Mouse (Mus musculus): ENCODE measurements around the gene Ctnnb1. TPM values are rescaled to one million over a fixed set of nuclear protein-coding genes. Genes with fewer than 3 reads are reported as not detected.

Gene Ctnnb1
- polyA plus RNA-seq, 1 experiment from 2014 or later, result 383 TPM

DNA sequence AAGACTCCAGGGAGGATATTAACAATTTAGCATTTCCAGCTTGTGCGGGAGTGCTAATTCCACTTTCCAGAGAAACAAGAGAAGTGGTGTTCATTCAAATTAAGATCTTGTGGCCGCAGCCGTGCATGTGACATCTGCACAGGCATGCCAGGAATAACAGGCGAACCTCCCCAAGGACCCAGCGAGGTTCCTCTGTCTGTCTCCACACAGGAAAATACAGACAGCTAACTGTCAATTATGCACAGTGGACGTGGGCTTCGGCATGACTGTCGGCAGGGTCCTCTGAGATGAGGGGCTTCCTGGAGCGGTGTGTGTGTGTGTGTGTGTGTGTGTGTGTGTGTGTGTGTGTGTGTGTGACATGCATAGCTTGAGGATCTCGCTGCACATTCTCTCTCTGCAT, 64.0 kb downstream of the Ctnnb1 start:
- no peak for TF ChIP-seq CTCF (IDR thresholded peaks at IDR 0.05)
- no peak for TF ChIP-seq EP300 (IDR thresholded peaks at IDR 0.05)
- Histone ChIP-seq H3K4me3 (ENCODE audit: low read depth, low read length) (no peak overlapping the region), H3K9ac (replicated peaks; ENCODE audit: low read depth) (no peak overlapping the region), H3K27me3 (replicated peaks; ENCODE audit: insufficient read depth, low read length) (no peaks in the 10 kb centered on the region), H3K4me1 (ENCODE audit: insufficient read depth, low read depth, low read length) (peaks cover 3% of the 10 kb centered on the region; the same call in 1 of the 2 replicates), H3K27ac (ENCODE audit: low read length) (no peak overlapping the region), H3K4me2 (replicated peaks; ENCODE audit: low read depth, low read length) (no peak overlapping the region), H3K9me3 (ENCODE audit: low read length) (no peaks in the 10 kb centered on the region), H3K36me3 (ENCODE audit: insufficient read depth, low read length) (no peaks in the 10 kb centered on the region)
- WGBS, result 76% methylated on average over 10 of the region's 10 CpGs
- ATAC-seq, result no peak
- no peak for DNase-seq (ENCODE audit: low spot score)

- Histone ChIP-seq H3K4me3 (ENCODE audit: low read depth, low read length) (no peak overlapping the region), H3K27ac (ENCODE audit: low read length) (no peak overlapping the region), H3K27me3 (replicated peaks; ENCODE audit: insufficient read depth, low read length) (no peaks in the 10 kb centered on the region), H3K4me2 (replicated peaks; ENCODE audit: low read depth, low read length) (no peak overlapping the region), H3K9ac (replicated peaks; ENCODE audit: low read depth) (no peak overlapping the region), H3K9me3 (ENCODE audit: low read length) (no peaks in the 10 kb centered on the region), H3K36me3 (ENCODE audit: insufficient read depth, low read length) (no peaks in the 10 kb centered on the region), H3K4me1 (ENCODE audit: insufficient read depth, low read depth, low read length) (no peaks in the 10 kb centered on the region)
- ATAC-seq, result no peak
- no peak for TF ChIP-seq EP300 (IDR thresholded peaks at IDR 0.05)
- DNase-seq (ENCODE audit: low spot score), result no peak
- WGBS, result 49% methylated on average over 15 of the region's 15 CpGs
These were observed 65.5 kb downstream of the Ctnnb1 start for GRCm38 (mm10) chr9:120994223-120995155.

GRCm38 (mm10) chr9:120998696-120999095, 69.7 kb downstream of the Ctnnb1 start:
- WGBS, result 66% methylated on average over 11 of the region's 11 CpGs
- Histone ChIP-seq H3K4me2 (replicated peaks; ENCODE audit: low read depth, low read length) (no peak overlapping the region), H3K27ac (ENCODE audit: low read length) (no peak overlapping the region), H3K9ac (replicated peaks; ENCODE audit: low read depth) (no peak overlapping the region), H3K4me1 (ENCODE audit: insufficient read depth, low read depth, low read length) (peaks cover 5% of the 10 kb centered on the region), H3K9me3 (ENCODE audit: low read length) (no peaks in the 10 kb centered on the region), H3K36me3 (ENCODE audit: insufficient read depth, low read length) (no peaks in the 10 kb centered on the region), H3K4me3 (ENCODE audit: low read depth, low read length) (no peak overlapping the region), H3K27me3 (replicated peaks; ENCODE audit: insufficient read depth, low read length) (no peaks in the 10 kb centered on the region)
- DNase-seq (ENCODE audit: low spot score) (no peak), ATAC-seq (no peak)
- TF ChIP-seq CTCF (IDR thresholded peaks at IDR 0.05) (no peak), EP300 (IDR thresholded peaks at IDR 0.05) (no peak)

GRCm38 (mm10) chr9:121000641-121001320, 71.8 kb downstream of the Ctnnb1 start:
- no peak overlapping the region for H3K4me2 ChIP-seq (replicated peaks; ENCODE audit: low read depth, low read length)
- no peaks in the 10 kb centered on the region for H3K36me3 ChIP-seq (ENCODE audit: insufficient read depth, low read length)
- H3K9me3 ChIP-seq (ENCODE audit: low read length), result no peaks in the 10 kb centered on the region
- peak; percentile 91 for ATAC-seq
- no peak overlapping the region for H3K4me3 ChIP-seq (ENCODE audit: low read depth, low read length)
- peak; percentile 85 for DNase-seq (ENCODE audit: low spot score)
- H3K27ac ChIP-seq (ENCODE audit: low read length), result peak overlapping the region; percentile 81
- peaks cover 5% of the 10 kb centered on the region for H3K4me1 ChIP-seq (ENCODE audit: insufficient read depth, low read depth, low read length)
- H3K27me3 ChIP-seq (replicated peaks; ENCODE audit: insufficient read depth, low read length), result no peaks in the 10 kb centered on the region
- 24% methylated on average over 7 of the region's 7 CpGs for WGBS
- TF ChIP-seq CTCF (IDR thresholded peaks at IDR 0.05) (no peak), EP300 (IDR thresholded peaks at IDR 0.05) (peak; percentile 22; the same call in 1 of the 2 replicates)
- H3K9ac ChIP-seq (replicated peaks; ENCODE audit: low read depth), result no peak overlapping the region

GRCm38 (mm10) chr9:121001681-121002540, 72.9 kb downstream of the Ctnnb1 start:
- TF ChIP-seq EP300 (IDR thresholded peaks at IDR 0.05), result no peak
- TF ChIP-seq CTCF (IDR thresholded peaks at IDR 0.05), result no peak
- Histone ChIP-seq H3K4me3 (ENCODE audit: low read depth, low read length) (no peak overlapping the region), H3K4me1 (ENCODE audit: insufficient read depth, low read depth, low read length) (peaks cover 5% of the 10 kb centered on the region), H3K27ac (ENCODE audit: low read length) (peak overlapping the region; percentile 81), H3K27me3 (replicated peaks; ENCODE audit: insufficient read depth, low read length) (no peaks in the 10 kb centered on the region), H3K4me2 (replicated peaks; ENCODE audit: low read depth, low read length) (no peak overlapping the region), H3K36me3 (ENCODE audit: insufficient read depth, low read length) (no peaks in the 10 kb centered on the region), H3K9ac (replicated peaks; ENCODE audit: low read depth) (no peak overlapping the region), H3K9me3 (ENCODE audit: low read length) (no peaks in the 10 kb centered on the region)
- DNase-seq (ENCODE audit: low spot score) (peak; percentile 39), ATAC-seq (peak; percentile 43; the same call in 1 of the 2 replicates)
- 57% methylated on average over 15 of the region's 15 CpGs for WGBS
